21 mouse cellular contexts compared by ENCODE assay signal in the genomic region with DNA sequence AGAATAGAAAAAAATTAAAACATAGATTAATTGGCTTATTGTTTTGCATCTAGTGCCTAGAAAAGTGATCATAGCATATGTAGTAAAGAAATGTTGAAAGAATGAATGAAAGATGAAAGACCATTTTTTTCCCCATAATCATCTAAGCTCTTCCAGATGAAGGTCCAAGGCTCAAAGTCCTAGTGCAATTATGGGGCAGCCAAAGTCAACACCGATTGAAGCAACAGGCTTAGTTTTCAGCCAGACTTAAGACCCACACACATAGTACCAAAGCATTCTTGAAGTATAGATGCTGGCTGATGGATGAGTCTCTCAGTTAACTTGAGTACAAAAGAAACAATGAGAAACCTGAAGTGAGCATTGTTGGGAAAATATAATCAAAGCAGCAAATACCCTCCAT. TPM values are rescaled to one million over a fixed set of nuclear protein-coding genes. Genes with fewer than 3 reads are reported as not detected.
"Had no signal": no experiment of that assay in that cellular context is flagged by ENCODE, and none has a peak within 500 bp of the region (broad histone marks: within the 10 kb centered on the region; RNA-seq: fewer than 3 reads in every experiment).

No protein-coding gene starts in this region.

- DNase-seq: lung, adult 2 months; lung, postnatal 14 days; lung, postnatal 4 days; midbrain, embryonic 14.5 days; retina, postnatal 1 day; right cerebral cortex, adult 18-20 months; right cerebral cortex, postnatal 25 days; right cerebral cortex, postnatal 4 days; spleen, adult 18-20 months; thymus, adult 18-20 months; thymus, postnatal 14 days; thymus, postnatal 36 days had no signal

- H3K9me3 ChIP-seq: lung, embryonic 15.5 days; midbrain, embryonic 10.5 days; midbrain, embryonic 12.5 days; neural tube, embryonic 13.5 days; neural tube, embryonic 15.5 days had no signal

- H3K4me1 ChIP-seq: lung, embryonic 15.5 days; midbrain, embryonic 10.5 days; midbrain, embryonic 12.5 days; neural tube, embryonic 13.5 days; neural tube, embryonic 15.5 days had no signal

- ATAC-seq: midbrain, embryonic 16.5 days had no signal

- H3K9ac ChIP-seq: lung, embryonic 15.5 days; midbrain, embryonic 12.5 days; neural tube, embryonic 13.5 days; neural tube, embryonic 15.5 days had no signal

- H3K4me2 ChIP-seq: lung, embryonic 15.5 days; midbrain, embryonic 12.5 days; neural tube, embryonic 13.5 days; neural tube, embryonic 15.5 days had no signal

- H3K27ac ChIP-seq: lung, embryonic 15.5 days; midbrain, embryonic 10.5 days; midbrain, embryonic 12.5 days; neural tube, embryonic 13.5 days; neural tube, embryonic 15.5 days had no signal

- H3K27me3 ChIP-seq: lung, embryonic 15.5 days; midbrain, embryonic 12.5 days; neural tube, embryonic 13.5 days; neural tube, embryonic 15.5 days had no signal

- H3K4me3 ChIP-seq: lung, embryonic 15.5 days; midbrain, embryonic 10.5 days; midbrain, embryonic 12.5 days; myocyte; neural tube, embryonic 13.5 days; neural tube, embryonic 15.5 days had no signal

- H3K36me3 ChIP-seq: lung, embryonic 15.5 days; midbrain, embryonic 10.5 days; midbrain, embryonic 12.5 days; neural tube, embryonic 13.5 days; neural tube, embryonic 15.5 days had no signal

RNA-seq across cellular contexts. Expression of a gene that starts 9.3 kb away (rescaled TPM):
- polyA plus RNA-seq: midbrain, embryonic 10.5 days; midbrain, embryonic 12.5 days; midbrain, embryonic 14.5 days; myocyte; neural tube, embryonic 11.5 days; neural tube, embryonic 15.5 days; small intestine, adult 2 months had no signal
